Mouse (Mus musculus) cerebellum, postnatal 10 days (tissue): Measurements from ENCODE around the gene Gm17617.

ENCODE experiments used
- DNase-seq, 2 experiments: peaks; one replicate each; pipeline ENCODE4 v3.0.0; 2021; ENCODE audit warnings: mixed read lengths in 2 of 2

Gm17617 gene

GRCm38 (mm10) chr13:55124903-55125302 is 8.4 kb downstream of the Gm17617 start:
- DNase-seq: no peak

GRCm38 (mm10) chr13:55114375-55114774 is 19.0 kb downstream of the Gm17617 start:
- DNase-seq: no peak

DNA sequence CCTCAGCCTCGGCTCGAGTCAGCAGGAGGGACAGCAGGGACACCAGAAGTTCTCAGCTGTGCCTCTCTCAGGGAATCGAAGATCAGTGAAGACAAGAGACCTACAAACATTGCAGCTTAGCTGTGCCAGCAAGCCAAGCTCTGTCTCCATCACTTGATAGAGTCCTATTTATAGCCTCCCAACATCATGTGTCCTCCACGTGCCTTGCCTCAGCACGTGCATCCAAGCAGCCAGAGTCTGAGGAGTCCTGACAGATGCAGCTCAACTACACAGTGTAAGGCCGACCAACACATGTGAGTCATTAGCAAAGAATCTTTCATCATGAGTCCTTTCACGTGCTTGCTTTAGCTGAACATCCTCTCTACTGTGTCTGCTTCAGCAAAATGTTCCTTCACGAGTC is 25.7 kb downstream of the Gm17617 start:
- peak in 1 of 2 experiments; percentile 11 for DNase-seq

GRCm38 (mm10) chr13:55107116-55107515 is 26.2 kb downstream of the Gm17617 start:
- DNase-seq: no peak

- DNase-seq: peak; percentile 24 to 33
These were observed 27.2 kb downstream of the Gm17617 start for GRCm38 (mm10) chr13:55105953-55106691.

GRCm38 (mm10) chr13:55105045-55105952 is 28.0 kb downstream of the Gm17617 start, which contains the start of gene Zfp346:
Zfp346 (plus strand) TSS chr13:55105311.
- peak; percentile 99 for DNase-seq

DNA sequence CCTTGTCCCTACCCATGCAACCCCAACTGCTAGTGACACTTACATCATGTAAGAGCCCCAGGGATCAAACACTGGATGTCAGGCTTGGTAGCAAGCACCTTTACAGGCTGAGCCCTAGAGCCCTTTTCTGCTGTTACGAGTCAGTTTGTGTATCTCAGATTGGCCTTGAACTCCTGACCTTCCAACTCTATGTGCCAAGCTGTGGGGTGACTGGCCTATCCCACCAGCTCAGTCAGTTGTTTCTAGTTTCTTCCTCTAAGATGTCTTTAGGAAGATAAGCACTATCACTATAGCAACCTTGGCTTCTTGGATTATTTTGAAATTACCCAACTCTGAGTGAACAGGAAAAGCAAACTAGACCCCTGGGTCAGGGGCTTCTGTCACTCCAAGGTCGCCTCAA is 30.0 kb downstream of the Gm17617 start:
- no peak for DNase-seq

- DNase-seq: no peak
These were observed 31.0 kb downstream of the Gm17617 start for GRCm38 (mm10) chr13:55102366-55102765.

- DNase-seq: no peak
These were observed 31.7 kb downstream of the Gm17617 start for GRCm38 (mm10) chr13:55101627-55102026.

DNA sequence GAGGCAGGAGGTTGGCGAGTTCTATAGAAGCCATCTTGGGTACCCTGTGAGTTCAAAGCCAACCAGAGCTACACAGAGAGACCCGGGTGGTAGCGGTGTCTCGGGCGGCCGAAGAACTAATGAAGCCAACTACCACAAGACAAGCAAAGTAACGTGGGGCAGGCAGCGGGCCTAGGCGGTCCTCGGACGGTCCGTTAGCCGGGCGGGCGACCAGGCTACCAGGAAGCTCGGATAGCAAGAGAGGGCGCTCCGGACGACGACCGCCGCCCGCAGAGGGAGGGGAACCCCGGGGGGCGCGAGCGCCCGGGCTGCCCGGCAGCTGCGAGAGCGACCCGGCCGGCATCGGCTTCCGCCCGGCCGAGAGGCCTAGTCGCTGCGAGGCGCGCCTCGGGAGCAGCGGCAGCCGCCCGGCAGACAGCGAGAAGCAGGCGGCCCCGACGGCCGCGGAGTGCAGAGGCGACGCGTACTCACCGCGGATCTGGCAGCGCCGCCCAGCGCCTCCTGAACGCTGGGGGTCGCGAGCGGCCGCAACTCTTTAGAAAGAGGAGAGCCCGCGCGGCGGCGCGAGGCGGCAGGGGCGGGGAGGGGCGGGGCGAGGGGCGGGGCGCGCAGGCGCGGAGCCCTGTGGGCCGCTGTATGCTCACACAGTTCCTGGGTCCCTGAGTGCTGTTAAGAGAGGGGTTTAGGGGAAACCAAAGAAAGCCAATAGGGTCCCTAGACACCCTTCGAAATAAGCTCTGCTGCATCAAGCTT is 33.4 kb downstream of the Gm17617 start, which contains the start of gene Uimc1:
Gene Uimc1 (minus strand): TSS at position 575 of the 753 bp plus-strand sequence.
- peak; percentile 90 to 94 for DNase-seq

DNA sequence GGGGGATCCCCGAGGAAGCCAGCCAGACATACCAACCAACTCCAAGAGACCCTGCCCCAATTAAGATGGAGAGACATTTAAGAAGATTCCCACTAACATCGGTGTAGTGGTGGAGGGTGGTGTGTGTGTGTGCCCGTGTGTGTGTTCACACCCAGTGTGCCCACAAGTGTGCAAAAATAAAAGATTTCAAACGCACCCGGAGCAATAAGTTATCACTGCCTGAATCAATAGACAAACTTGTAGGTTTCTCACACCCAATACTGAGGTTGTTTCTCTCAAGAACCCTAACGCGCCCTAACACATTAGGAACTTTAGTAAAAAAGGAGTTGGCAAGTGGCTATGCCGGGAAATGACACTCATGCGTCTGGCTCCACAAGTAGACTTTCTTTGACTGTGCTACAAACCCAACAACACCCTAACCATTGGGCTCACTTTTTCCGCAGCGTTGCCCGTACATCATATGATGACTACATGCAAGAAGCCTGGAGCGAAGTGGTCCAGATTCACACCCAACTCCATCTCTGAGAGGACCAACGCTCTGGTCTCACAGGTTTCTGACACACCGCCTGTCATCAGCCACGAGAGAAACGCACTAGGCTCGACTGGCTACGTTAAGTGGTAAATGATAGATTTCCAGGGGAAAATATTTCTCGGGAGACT is 34.2 kb downstream of the Gm17617 start:
- peak; percentile 36 to 47 for DNase-seq

GRCm38 (mm10) chr13:55097841-55098240 is 35.5 kb downstream of the Gm17617 start:
- DNase-seq: peak; percentile 37 to 39

GRCm38 (mm10) chr13:55092588-55092987 is 40.8 kb downstream of the Gm17617 start:
- DNase-seq: no peak
